Mouse (Mus musculus) E14TG2a.4 (cell line): ENCODE results near the gene Cinp.
A peak's percentile ranks its signal among the peaks of the same experiment; 100 is the strongest.

Experiments used
- H3K27me3 ChIP-seq: 2 replicates; pipeline ENCODE4 v1.6.1; 2014; ENCODE audit warnings: low read length, control low read depth; ENCODE audit not compliant: insufficient read depth
- H3K36me3 ChIP-seq: 2 replicates; pipeline ENCODE4 v1.6.1; 2014; ENCODE audit warnings: low read length, control low read depth; ENCODE audit not compliant: insufficient read depth
- H3K4me1 ChIP-seq: replicated peaks from 2 replicates; pipeline ENCODE4 v1.6.1; 2014; ENCODE audit warnings: low read depth, low read length, control low read depth
- H3K4me3 ChIP-seq: replicated peaks from 2 replicates; pipeline ENCODE4 v1.5.1; 2014; ENCODE audit warnings: mild to moderate bottlenecking, low read length
- H3K9me3 ChIP-seq: 2 replicates; pipeline ENCODE4 v1.6.1; 2014; ENCODE audit warnings: low read length, control low read depth
- CTCF ChIP-seq: conservative IDR thresholded peaks from 2 replicates; pipeline ENCODE4 v1.5.1; 2014; ENCODE audit warnings: low read length
- NANOG ChIP-seq: IDR thresholded peaks from 2 replicates; pipeline ENCODE4 v1.6.1; 2014; ENCODE audit warnings: borderline replicate concordance, low read length, mixed read lengths
- POU5F1 ChIP-seq: IDR thresholded peaks from 2 replicates; pipeline ENCODE4 v1.6.1; 2014; ENCODE audit warnings: low read length, borderline replicate concordance

Cinp gene

GRCm38 (mm10) chr12:110889036-110890020, at the start of gene Cinp, which contains the start of gene Tecpr2:
TSS of gene Cinp (minus strand) at chr12:110889145.
TSS of gene Tecpr2 (plus strand) at chr12:110889264.
- TF ChIP-seq POU5F1 (no peak), NANOG (no peak), CTCF (no peak)
- Histone ChIP-seq H3K4me3 (peak within 1 kb of the TSS; percentile 95), H3K9me3 (no peaks in the 10 kb centered on the region), H3K36me3 (peaks cover 26% of the 10 kb centered on the region), H3K4me1 (peaks cover 44% of the 10 kb centered on the region), H3K27me3 (peaks cover 5% of the 10 kb centered on the region)

GRCm38 (mm10) chr12:110937496-110937895, 48.6 kb upstream of the Cinp start:
- Histone ChIP-seq H3K36me3 (peaks cover 53% of the 10 kb centered on the region), H3K9me3 (no peaks in the 10 kb centered on the region), H3K4me3 (no peak overlapping the region), H3K27me3 (no peaks in the 10 kb centered on the region), H3K4me1 (no peaks in the 10 kb centered on the region)
- TF ChIP-seq POU5F1 (no peak), NANOG (no peak), CTCF (no peak)

GRCm38 (mm10) chr12:110935983-110936620, 47.2 kb upstream of the Cinp start:
- H3K27me3 ChIP-seq, result no peaks in the 10 kb centered on the region
- H3K9me3 ChIP-seq, result no peaks in the 10 kb centered on the region
- no peak overlapping the region for H3K4me3 ChIP-seq
- TF ChIP-seq CTCF, result peak; percentile 53
- TF ChIP-seq POU5F1, result no peak
- TF ChIP-seq NANOG, result no peak
- no peaks in the 10 kb centered on the region for H3K4me1 ChIP-seq
- peaks cover 55% of the 10 kb centered on the region for H3K36me3 ChIP-seq

- Histone ChIP-seq H3K9me3 (no peaks in the 10 kb centered on the region), H3K4me3 (no peak overlapping the region), H3K36me3 (peaks cover 56% of the 10 kb centered on the region), H3K4me1 (no peaks in the 10 kb centered on the region), H3K27me3 (no peaks in the 10 kb centered on the region)
- TF ChIP-seq POU5F1 (no peak), NANOG (no peak), CTCF (no peak)
These were observed 43.9 kb upstream of the Cinp start for GRCm38 (mm10) chr12:110932820-110933219.

- H3K27me3 ChIP-seq, result no peaks in the 10 kb centered on the region
- H3K9me3 ChIP-seq, result no peaks in the 10 kb centered on the region
- H3K4me3 ChIP-seq, result no peak overlapping the region
- peaks cover 11% of the 10 kb centered on the region; the same call in 1 of the 2 replicates for H3K4me1 ChIP-seq
- no peak for TF ChIP-seq POU5F1
- no peak for TF ChIP-seq CTCF
- TF ChIP-seq NANOG, result no peak
- H3K36me3 ChIP-seq, result peaks cover 29% of the 10 kb centered on the region
These were observed 32.6 kb upstream of the Cinp start for GRCm38 (mm10) chr12:110921572-110921971.

- Histone ChIP-seq H3K27me3 (no peaks in the 10 kb centered on the region), H3K36me3 (peaks cover 40% of the 10 kb centered on the region), H3K4me1 (peaks cover 11% of the 10 kb centered on the region; the same call in 1 of the 2 replicates), H3K9me3 (no peaks in the 10 kb centered on the region), H3K4me3 (no peak overlapping the region)
- TF ChIP-seq NANOG (no peak), POU5F1 (no peak), CTCF (no peak)
These were observed 31.3 kb upstream of the Cinp start for GRCm38 (mm10) chr12:110920254-110920653.

GRCm38 (mm10) chr12:110915761-110916160, 26.8 kb upstream of the Cinp start:
- H3K4me1 ChIP-seq, result peaks cover 13% of the 10 kb centered on the region
- no peaks in the 10 kb centered on the region for H3K9me3 ChIP-seq
- no peak overlapping the region for H3K4me3 ChIP-seq
- peaks cover 49% of the 10 kb centered on the region for H3K36me3 ChIP-seq
- TF ChIP-seq NANOG (no peak), POU5F1 (no peak), CTCF (no peak)
- H3K27me3 ChIP-seq, result no peaks in the 10 kb centered on the region

GRCm38 (mm10) chr12:110909962-110910361, 21.0 kb upstream of the Cinp start:
- Histone ChIP-seq H3K36me3 (peaks cover 7% of the 10 kb centered on the region; the same call in 1 of the 2 replicates), H3K9me3 (no peaks in the 10 kb centered on the region), H3K27me3 (no peaks in the 10 kb centered on the region), H3K4me1 (peaks cover 4% of the 10 kb centered on the region; the same call in 1 of the 2 replicates), H3K4me3 (no peak overlapping the region)
- no peak for TF ChIP-seq CTCF
- no peak for TF ChIP-seq POU5F1
- TF ChIP-seq NANOG, result no peak
